Mouse (Mus musculus): Measurements from ENCODE around the gene Slc25a47. TPM values are rescaled to one million over a fixed set of nuclear protein-coding genes. Genes with fewer than 3 reads are reported as not detected.

Gene Slc25a47
- polyA plus RNA-seq, 1 experiment from 2014 or later, result 10.0 TPM

GRCm38 (mm10) chr12:108857109-108857508 is 21.3 kb downstream of the Slc25a47 start:
- no peaks in the 10 kb centered on the region for H3K9me3 ChIP-seq (ENCODE audit: control insufficient read depth, low read length)
- DNase-seq (ENCODE audit: low spot score), result no peak
- no peak overlapping the region for H3K4me2 ChIP-seq (ENCODE audit: low read depth, low read length, severe bottlenecking)
- H3K27me3 ChIP-seq (ENCODE audit: control insufficient read depth, insufficient read depth, low read length), result no peaks in the 10 kb centered on the region
- no peak for ATAC-seq (replicated peaks; ENCODE audit: low FRiP score)
- H3K9ac ChIP-seq (ENCODE audit: low read length), result no peak overlapping the region
- no peak overlapping the region for H3K27ac ChIP-seq (ENCODE audit: low read depth, low read length)
- H3K4me1 ChIP-seq (replicated peaks; ENCODE audit: control insufficient read depth, insufficient read depth, low read length), result no peaks in the 10 kb centered on the region
- no peak overlapping the region for H3K4me3 ChIP-seq (ENCODE audit: low read depth, low read length)
- WGBS, result 90% methylated on average over 7 of the region's 7 CpGs
- no peaks in the 10 kb centered on the region; the same call in 1 of the 2 replicates for H3K36me3 ChIP-seq (ENCODE audit: control insufficient read depth, insufficient read depth, low read length)

- ATAC-seq (replicated peaks; ENCODE audit: low FRiP score), result no peak
- DNase-seq (ENCODE audit: low spot score), result no peak
- Histone ChIP-seq H3K36me3 (ENCODE audit: control insufficient read depth, insufficient read depth, low read length) (no peaks in the 10 kb centered on the region; the same call in 1 of the 2 replicates), H3K9me3 (ENCODE audit: control insufficient read depth, low read length) (no peaks in the 10 kb centered on the region), H3K9ac (ENCODE audit: low read length) (no peak overlapping the region), H3K27me3 (ENCODE audit: control insufficient read depth, insufficient read depth, low read length) (no peaks in the 10 kb centered on the region), H3K4me3 (ENCODE audit: low read depth, low read length) (no peak overlapping the region), H3K4me1 (replicated peaks; ENCODE audit: control insufficient read depth, insufficient read depth, low read length) (no peaks in the 10 kb centered on the region), H3K4me2 (ENCODE audit: low read depth, low read length, severe bottlenecking) (no peak overlapping the region), H3K27ac (ENCODE audit: low read depth, low read length) (no peak overlapping the region)
- WGBS, result 89% methylated on average over 7 of the region's 7 CpGs
These were observed 21.8 kb downstream of the Slc25a47 start for GRCm38 (mm10) chr12:108857589-108858184.

- no peak overlapping the region for H3K4me3 ChIP-seq (ENCODE audit: low read depth, low read length)
- no peaks in the 10 kb centered on the region; the same call in 1 of the 2 replicates for H3K36me3 ChIP-seq (ENCODE audit: control insufficient read depth, insufficient read depth, low read length)
- ATAC-seq (replicated peaks; ENCODE audit: low FRiP score) (no peak), DNase-seq (ENCODE audit: low spot score) (no peak)
- H3K9me3 ChIP-seq (ENCODE audit: control insufficient read depth, low read length), result no peaks in the 10 kb centered on the region
- no peak overlapping the region for H3K9ac ChIP-seq (ENCODE audit: low read length)
- H3K27ac ChIP-seq (ENCODE audit: low read depth, low read length), result no peak overlapping the region
- H3K4me2 ChIP-seq (ENCODE audit: low read depth, low read length, severe bottlenecking), result no peak overlapping the region
- WGBS, result 91% methylated on average over 5 of the region's 5 CpGs
- H3K27me3 ChIP-seq (ENCODE audit: control insufficient read depth, insufficient read depth, low read length), result no peaks in the 10 kb centered on the region
- no peaks in the 10 kb centered on the region for H3K4me1 ChIP-seq (replicated peaks; ENCODE audit: control insufficient read depth, insufficient read depth, low read length)
These were observed 22.6 kb downstream of the Slc25a47 start for GRCm38 (mm10) chr12:108858486-108858885.

GRCm38 (mm10) chr12:108865007-108865494 is 29.2 kb downstream of the Slc25a47 start:
- ATAC-seq (replicated peaks; ENCODE audit: low FRiP score) (no peak), DNase-seq (ENCODE audit: low spot score) (no peak)
- Histone ChIP-seq H3K27ac (ENCODE audit: low read depth, low read length) (no peak overlapping the region), H3K4me2 (ENCODE audit: low read depth, low read length, severe bottlenecking) (no peak overlapping the region), H3K4me1 (replicated peaks; ENCODE audit: control insufficient read depth, insufficient read depth, low read length) (no peaks in the 10 kb centered on the region), H3K36me3 (ENCODE audit: control insufficient read depth, insufficient read depth, low read length) (peaks cover 9% of the 10 kb centered on the region), H3K4me3 (ENCODE audit: low read depth, low read length) (no peak overlapping the region), H3K9me3 (ENCODE audit: control insufficient read depth, low read length) (no peaks in the 10 kb centered on the region), H3K9ac (ENCODE audit: low read length) (no peak overlapping the region), H3K27me3 (ENCODE audit: control insufficient read depth, insufficient read depth, low read length) (no peaks in the 10 kb centered on the region)
- 92% methylated on average over 6 of the region's 6 CpGs for WGBS

- Histone ChIP-seq H3K4me2 (ENCODE audit: low read depth, low read length, severe bottlenecking) (no peak overlapping the region), H3K27me3 (ENCODE audit: control insufficient read depth, insufficient read depth, low read length) (no peaks in the 10 kb centered on the region), H3K36me3 (ENCODE audit: control insufficient read depth, insufficient read depth, low read length) (peaks cover 11% of the 10 kb centered on the region), H3K9ac (ENCODE audit: low read length) (no peak overlapping the region), H3K9me3 (ENCODE audit: control insufficient read depth, low read length) (no peaks in the 10 kb centered on the region), H3K4me1 (replicated peaks; ENCODE audit: control insufficient read depth, insufficient read depth, low read length) (no peaks in the 10 kb centered on the region), H3K27ac (ENCODE audit: low read depth, low read length) (no peak overlapping the region), H3K4me3 (ENCODE audit: low read depth, low read length) (no peak overlapping the region)
- WGBS, result 79% methylated on average over 2 of the region's 2 CpGs
- ATAC-seq (replicated peaks; ENCODE audit: low FRiP score), result no peak
- DNase-seq (ENCODE audit: low spot score), result no peak
These were observed 33.7 kb downstream of the Slc25a47 start for GRCm38 (mm10) chr12:108869575-108869974.

GRCm38 (mm10) chr12:108873122-108873521 is 37.3 kb downstream of the Slc25a47 start:
- Histone ChIP-seq H3K27me3 (ENCODE audit: control insufficient read depth, insufficient read depth, low read length) (no peaks in the 10 kb centered on the region), H3K9ac (ENCODE audit: low read length) (no peak overlapping the region), H3K4me1 (replicated peaks; ENCODE audit: control insufficient read depth, insufficient read depth, low read length) (no peaks in the 10 kb centered on the region), H3K4me3 (ENCODE audit: low read depth, low read length) (no peak overlapping the region), H3K36me3 (ENCODE audit: control insufficient read depth, insufficient read depth, low read length) (peaks cover 11% of the 10 kb centered on the region), H3K4me2 (ENCODE audit: low read depth, low read length, severe bottlenecking) (no peak overlapping the region), H3K9me3 (ENCODE audit: control insufficient read depth, low read length) (no peaks in the 10 kb centered on the region), H3K27ac (ENCODE audit: low read depth, low read length) (no peak overlapping the region)
- 87% methylated on average over 5 of the region's 5 CpGs for WGBS
- ATAC-seq (replicated peaks; ENCODE audit: low FRiP score), result no peak
- DNase-seq (ENCODE audit: low spot score), result no peak

- Histone ChIP-seq H3K36me3 (ENCODE audit: control insufficient read depth, insufficient read depth, low read length) (peaks cover 2% of the 10 kb centered on the region; the same call in 1 of the 2 replicates), H3K27ac (ENCODE audit: low read depth, low read length) (no peak overlapping the region), H3K27me3 (ENCODE audit: control insufficient read depth, insufficient read depth, low read length) (no peaks in the 10 kb centered on the region), H3K9me3 (ENCODE audit: control insufficient read depth, low read length) (no peaks in the 10 kb centered on the region), H3K9ac (ENCODE audit: low read length) (no peak overlapping the region), H3K4me3 (ENCODE audit: low read depth, low read length) (no peak overlapping the region), H3K4me2 (ENCODE audit: low read depth, low read length, severe bottlenecking) (no peak overlapping the region), H3K4me1 (replicated peaks; ENCODE audit: control insufficient read depth, insufficient read depth, low read length) (no peaks in the 10 kb centered on the region)
- WGBS, result 91% methylated on average over 4 of the region's 4 CpGs
- DNase-seq (ENCODE audit: low spot score), result no peak
- ATAC-seq (replicated peaks; ENCODE audit: low FRiP score), result no peak
These were observed 43.3 kb downstream of the Slc25a47 start for GRCm38 (mm10) chr12:108879138-108879537.

- Histone ChIP-seq H3K9ac (ENCODE audit: low read length) (no peak overlapping the region), H3K4me1 (replicated peaks; ENCODE audit: control insufficient read depth, insufficient read depth, low read length) (no peaks in the 10 kb centered on the region), H3K4me3 (ENCODE audit: low read depth, low read length) (no peak overlapping the region), H3K4me2 (ENCODE audit: low read depth, low read length, severe bottlenecking) (no peak overlapping the region), H3K27me3 (ENCODE audit: control insufficient read depth, insufficient read depth, low read length) (no peaks in the 10 kb centered on the region), H3K9me3 (ENCODE audit: control insufficient read depth, low read length) (no peaks in the 10 kb centered on the region), H3K36me3 (ENCODE audit: control insufficient read depth, insufficient read depth, low read length) (peaks cover 2% of the 10 kb centered on the region; the same call in 1 of the 2 replicates), H3K27ac (ENCODE audit: low read depth, low read length) (no peak overlapping the region)
- ATAC-seq (replicated peaks; ENCODE audit: low FRiP score) (no peak), DNase-seq (ENCODE audit: low spot score) (no peak)
- 96% methylated on average over 5 of the region's 5 CpGs for WGBS
These were observed 44.8 kb downstream of the Slc25a47 start for GRCm38 (mm10) chr12:108880606-108881005.

GRCm38 (mm10) chr12:108881192-108881591 is 45.3 kb downstream of the Slc25a47 start:
- Histone ChIP-seq H3K9me3 (ENCODE audit: control insufficient read depth, low read length) (no peaks in the 10 kb centered on the region), H3K36me3 (ENCODE audit: control insufficient read depth, insufficient read depth, low read length) (peaks cover 2% of the 10 kb centered on the region; the same call in 1 of the 2 replicates), H3K27ac (ENCODE audit: low read depth, low read length) (no peak overlapping the region), H3K9ac (ENCODE audit: low read length) (no peak overlapping the region), H3K4me3 (ENCODE audit: low read depth, low read length) (no peak overlapping the region), H3K27me3 (ENCODE audit: control insufficient read depth, insufficient read depth, low read length) (no peaks in the 10 kb centered on the region), H3K4me2 (ENCODE audit: low read depth, low read length, severe bottlenecking) (no peak overlapping the region), H3K4me1 (replicated peaks; ENCODE audit: control insufficient read depth, insufficient read depth, low read length) (no peaks in the 10 kb centered on the region)
- 85% methylated on average over 3 of the region's 3 CpGs for WGBS
- DNase-seq (ENCODE audit: low spot score) (no peak), ATAC-seq (replicated peaks; ENCODE audit: low FRiP score) (no peak)
